Mouse (Mus musculus) adrenal gland, adult 18-20 months (tissue): ENCODE measurements around the gene Fam110c. TPM values are rescaled to one million over a fixed set of nuclear protein-coding genes. Genes with fewer than 3 reads are reported as not detected.
"Not testable (repeated sequence)": the region's sequence is repeated elsewhere in the genome, so short reads cannot be mapped to it uniquely, and the experiment has no call there.

Experiments
- DNase-seq, 2 experiments: peaks; one replicate each; pipeline ENCODE4 v3.0.0; 2021 to 2022; ENCODE audit warnings: low spot score in 2 of 2
- long read RNA-seq, 2 experiments: library from polyadenylated mRNA; stranded (forward); transcript quantifications; one replicate each; pipeline ENCODE4 v2.0.0; 2021
- total RNA-seq, 2 experiments: library from RNA; stranded (reverse); gene quantifications; 1 replicate in 1 of 2; 2 replicates in 1 of 2; pipeline ENCODE4 v1.2.3; 2021

Gene Fam110c
- 1 to 10 TPM in 1 of 2 experiments, under 1 TPM in 1; 0.61 to 1.2 TPM for total RNA-seq
- long read RNA-seq, experiment 1: 0 reads
- long read RNA-seq, experiment 2: 0 reads

GRCm38 (mm10) chr12:31073412-31074354 lies at the start of gene Fam110c:
TSS of gene Fam110c (plus strand) at chr12:31073861.
- peak; percentile 22 to 30 for DNase-seq

- DNase-seq: no peak
These were observed 47.2 kb upstream of the Fam110c start for GRCm38 (mm10) chr12:31026423-31026822.

- DNase-seq: no peak
These were observed 21.6 kb upstream of the Fam110c start for GRCm38 (mm10) chr12:31052066-31052465.

GRCm38 (mm10) chr12:31056291-31056864 lies 17.3 kb upstream of the Fam110c start:
- no peak for DNase-seq

GRCm38 (mm10) chr12:31059393-31059853 lies 14.2 kb upstream of the Fam110c start:
- DNase-seq: no peak

- DNase-seq: no peak
These were observed 13.4 kb upstream of the Fam110c start for GRCm38 (mm10) chr12:31060245-31060644.

- no peak for DNase-seq
These were observed 2.4 kb upstream of the Fam110c start for GRCm38 (mm10) chr12:31071222-31071621.

- DNase-seq: not testable (repeated sequence)
These were observed 710 bp downstream of the Fam110c start for GRCm38 (mm10) chr12:31074355-31074786.

GRCm38 (mm10) chr12:31074839-31075538 lies 1.3 kb downstream of the Fam110c start:
- DNase-seq: peak in 1 of 2 experiments; percentile 11

- no peak for DNase-seq
These were observed 3.4 kb downstream of the Fam110c start for GRCm38 (mm10) chr12:31077020-31077419.

GRCm38 (mm10) chr12:31078030-31078429 lies 4.4 kb downstream of the Fam110c start:
- no peak for DNase-seq

GRCm38 (mm10) chr12:31080352-31080751 lies 6.7 kb downstream of the Fam110c start:
- DNase-seq: no peak

GRCm38 (mm10) chr12:31080890-31081554 lies 7.4 kb downstream of the Fam110c start:
- no peak for DNase-seq

- no peak for DNase-seq
These were observed 9.3 kb downstream of the Fam110c start for GRCm38 (mm10) chr12:31083007-31083406.

GRCm38 (mm10) chr12:31083407-31083806 lies 9.7 kb downstream of the Fam110c start:
- no peak for DNase-seq

GRCm38 (mm10) chr12:31087060-31087459 lies 13.4 kb downstream of the Fam110c start:
- DNase-seq: no peak

GRCm38 (mm10) chr12:31090401-31090800 lies 16.7 kb downstream of the Fam110c start:
- no peak for DNase-seq

GRCm38 (mm10) chr12:31090882-31091640 lies 17.4 kb downstream of the Fam110c start:
- DNase-seq: no peak

- no peak for DNase-seq
These were observed 18.8 kb downstream of the Fam110c start for GRCm38 (mm10) chr12:31092481-31092880.

GRCm38 (mm10) chr12:31097185-31097584 lies 23.5 kb downstream of the Fam110c start:
- no peak for DNase-seq
